Mouse (Mus musculus): ENCODE measurements around the gene Kcna2. TPM values are rescaled to one million over a fixed set of nuclear protein-coding genes. Genes with fewer than 3 reads are reported as not detected.

The Kcna2 gene
- polyA plus RNA-seq, 1 experiment: not detected

DNA sequence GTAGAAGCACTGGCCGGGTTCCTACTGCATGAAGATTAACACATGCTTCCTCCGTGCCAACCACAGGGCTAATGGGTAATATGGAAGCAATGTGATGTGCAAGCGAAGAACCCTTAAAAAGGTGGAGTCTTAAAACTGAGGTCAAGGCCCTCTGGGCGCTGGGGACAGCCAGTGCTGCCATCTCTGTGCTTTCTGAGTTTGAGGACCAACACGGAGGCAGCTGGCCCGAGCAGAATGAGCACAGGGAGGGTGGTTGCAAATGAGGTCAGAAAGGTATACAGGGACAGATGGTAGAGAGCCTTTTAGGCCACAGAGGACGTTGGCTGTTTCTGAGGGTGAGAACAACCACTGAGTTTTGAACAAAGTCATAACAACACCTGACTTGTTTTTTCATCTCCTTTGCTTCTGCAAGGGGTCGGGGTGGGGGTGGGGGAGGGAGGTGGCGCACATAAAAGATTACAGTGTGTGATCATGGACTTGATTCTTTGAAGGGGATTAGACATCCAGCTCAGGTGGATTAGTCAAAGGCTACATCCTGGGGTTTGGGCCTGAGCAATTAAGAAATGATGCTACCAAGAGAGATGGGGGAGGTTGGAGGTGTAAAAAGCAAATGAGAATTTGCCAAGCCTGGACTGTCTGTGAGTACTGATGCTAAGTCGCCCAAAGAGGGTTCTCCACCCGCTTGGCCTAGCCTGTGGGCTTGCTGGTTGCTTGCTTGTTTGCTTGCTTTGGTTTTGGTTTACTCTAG is 10.4 kb upstream of the Kcna2 start:
- Histone ChIP-seq H3K27me3 (ENCODE audit: control insufficient read depth, insufficient read depth, insufficient read length) (peaks cover 9% of the 10 kb centered on the region), H3K36me3 (ENCODE audit: control insufficient read depth, insufficient read depth) (no peaks in the 10 kb centered on the region), H3K4me3 (ENCODE audit: insufficient read depth, poor library complexity, severe bottlenecking) (no peak overlapping the region), H3K79me3 (ENCODE audit: low read depth) (no peaks in the 10 kb centered on the region), H3K79me2 (ENCODE audit: control insufficient read depth, insufficient read depth) (no peaks in the 10 kb centered on the region), H3ac (ENCODE audit: control insufficient read depth, insufficient read length, low read depth) (no peak overlapping the region)
- TF ChIP-seq CTCF (IDR thresholded peaks at IDR 0.05; ENCODE audit: control insufficient read depth, insufficient read depth, insufficient read length) (no peak), MAX (IDR thresholded peaks at IDR 0.05) (no peak), FOSL1 (IDR thresholded peaks at IDR 0.05; ENCODE audit: insufficient read depth, low read length, poor library complexity, severe bottlenecking) (no peak), CEBPB (IDR thresholded peaks at IDR 0.05; ENCODE audit: low read depth) (no peak), MYOD1 (IDR thresholded peaks at IDR 0.05; ENCODE audit: control insufficient read depth, insufficient read length, low read depth) (no peak), USF1 (IDR thresholded peaks at IDR 0.05; ENCODE audit: low read depth) (no peak), MYOG (IDR thresholded peaks at IDR 0.05; ENCODE audit: control insufficient read depth, extremely low read depth, insufficient read length) (no peak)

DNA sequence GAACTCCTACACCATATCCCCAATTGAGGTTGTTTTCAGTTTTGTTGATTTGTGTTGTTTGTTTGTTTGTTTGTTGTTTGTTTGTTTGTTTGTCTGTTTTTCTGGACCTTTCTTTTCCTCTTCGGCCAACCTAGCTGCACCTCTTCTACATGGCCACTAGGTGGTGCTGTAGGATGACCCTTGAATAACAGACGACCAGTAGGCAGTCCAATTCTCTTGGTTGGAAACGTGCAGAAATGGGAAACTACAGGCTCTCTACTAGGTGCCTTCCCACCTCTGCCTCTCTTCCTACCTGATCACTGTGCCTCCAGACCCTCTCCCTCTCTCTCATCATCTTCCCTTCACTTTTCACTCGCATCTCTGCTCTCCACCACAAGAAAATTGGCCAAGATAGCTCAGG is 6.9 kb upstream of the Kcna2 start:
- no peak for TF ChIP-seq USF1 (IDR thresholded peaks at IDR 0.05; ENCODE audit: low read depth)
- TF ChIP-seq CTCF (IDR thresholded peaks at IDR 0.05; ENCODE audit: control insufficient read depth, insufficient read depth, insufficient read length): peak; percentile 33
- Histone ChIP-seq H3K79me2 (ENCODE audit: control insufficient read depth, insufficient read depth) (no peaks in the 10 kb centered on the region), H3K27me3 (ENCODE audit: control insufficient read depth, insufficient read depth, insufficient read length) (peaks cover 32% of the 10 kb centered on the region), H3K36me3 (ENCODE audit: control insufficient read depth, insufficient read depth) (no peaks in the 10 kb centered on the region), H3K4me3 (ENCODE audit: insufficient read depth, poor library complexity, severe bottlenecking) (no peak overlapping the region), H3ac (ENCODE audit: control insufficient read depth, insufficient read length, low read depth) (no peak overlapping the region), H3K79me3 (ENCODE audit: low read depth) (no peaks in the 10 kb centered on the region)

DNA sequence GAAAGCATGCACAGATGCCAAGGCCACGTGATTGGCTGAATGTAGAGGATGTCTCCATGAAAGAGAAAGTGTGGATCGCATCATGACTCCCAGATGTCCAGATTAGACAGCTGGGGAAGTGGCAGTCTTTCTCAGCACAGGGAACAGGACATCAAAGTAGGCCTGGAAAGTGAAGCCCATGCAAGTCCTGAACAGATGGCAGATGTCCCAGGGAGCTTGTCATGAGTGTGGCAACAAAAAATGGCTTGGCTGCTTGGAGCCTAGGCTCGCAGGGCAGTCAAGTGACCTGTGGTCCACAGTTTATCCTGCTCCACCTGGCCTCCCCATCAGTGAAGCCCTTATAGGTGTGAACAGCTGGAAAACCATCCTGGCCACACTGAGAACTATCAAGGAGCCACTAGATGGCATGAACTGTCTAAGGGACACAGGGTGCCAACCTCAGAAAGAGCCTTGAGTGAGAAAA is 4.6 kb upstream of the Kcna2 start:
- H3ac ChIP-seq (ENCODE audit: control insufficient read depth, insufficient read length, low read depth): no peak overlapping the region
- no peak overlapping the region for H3K4me3 ChIP-seq (ENCODE audit: insufficient read depth, poor library complexity, severe bottlenecking)
- no peaks in the 10 kb centered on the region for H3K79me3 ChIP-seq (ENCODE audit: low read depth)
- no peaks in the 10 kb centered on the region for H3K79me2 ChIP-seq (ENCODE audit: control insufficient read depth, insufficient read depth)
- H3K36me3 ChIP-seq (ENCODE audit: control insufficient read depth, insufficient read depth): no peaks in the 10 kb centered on the region
- peaks cover 48% of the 10 kb centered on the region for H3K27me3 ChIP-seq (ENCODE audit: control insufficient read depth, insufficient read depth, insufficient read length)
- TF ChIP-seq CTCF (IDR thresholded peaks at IDR 0.05; ENCODE audit: control insufficient read depth, insufficient read depth, insufficient read length) (no peak), CEBPB (IDR thresholded peaks at IDR 0.05; ENCODE audit: low read depth) (no peak), FOSL1 (IDR thresholded peaks at IDR 0.05; ENCODE audit: insufficient read depth, low read length, poor library complexity, severe bottlenecking) (no peak), MYOG (IDR thresholded peaks at IDR 0.05; ENCODE audit: control insufficient read depth, extremely low read depth, insufficient read length) (no peak), USF1 (IDR thresholded peaks at IDR 0.05; ENCODE audit: low read depth) (no peak), MAX (IDR thresholded peaks at IDR 0.05) (no peak), MYOD1 (IDR thresholded peaks at IDR 0.05; ENCODE audit: control insufficient read depth, insufficient read length, low read depth) (no peak)

DNA sequence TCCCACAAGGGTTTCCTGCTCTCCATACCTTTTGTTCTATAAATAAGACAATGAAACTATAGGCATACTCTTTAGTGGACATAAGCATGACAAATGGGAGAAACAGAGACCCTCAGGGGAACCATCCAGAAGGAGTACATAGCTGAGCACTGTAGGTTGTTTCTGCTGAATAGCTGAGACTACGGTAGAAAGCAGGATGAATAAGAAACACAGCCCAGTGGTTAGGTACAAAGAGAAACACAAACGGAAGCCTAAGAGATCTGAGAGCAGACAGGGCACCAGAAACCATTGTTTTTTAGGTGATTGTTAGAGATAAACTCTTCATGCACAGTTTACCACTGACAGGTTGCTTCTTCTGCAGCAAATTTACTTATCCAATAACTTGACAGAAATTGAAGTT is 1.1 kb upstream of the Kcna2 start:
- Histone ChIP-seq H3K36me3 (ENCODE audit: control insufficient read depth, insufficient read depth) (no peaks in the 10 kb centered on the region), H3K79me2 (ENCODE audit: control insufficient read depth, insufficient read depth) (no peaks in the 10 kb centered on the region), H3K27me3 (ENCODE audit: control insufficient read depth, insufficient read depth, insufficient read length) (peaks cover 84% of the 10 kb centered on the region), H3ac (ENCODE audit: control insufficient read depth, insufficient read length, low read depth) (no peak overlapping the region), H3K79me3 (ENCODE audit: low read depth) (no peaks in the 10 kb centered on the region), H3K4me3 (ENCODE audit: insufficient read depth, poor library complexity, severe bottlenecking) (no peak overlapping the region)
- TF ChIP-seq CEBPB (IDR thresholded peaks at IDR 0.05; ENCODE audit: low read depth): no peak
- no peak for TF ChIP-seq MYOD1 (IDR thresholded peaks at IDR 0.05; ENCODE audit: control insufficient read depth, insufficient read length, low read depth)
- no peak for TF ChIP-seq MYOG (IDR thresholded peaks at IDR 0.05; ENCODE audit: control insufficient read depth, extremely low read depth, insufficient read length)
- no peak for TF ChIP-seq CTCF (IDR thresholded peaks at IDR 0.05; ENCODE audit: control insufficient read depth, insufficient read depth, insufficient read length)
- no peak for TF ChIP-seq USF1 (IDR thresholded peaks at IDR 0.05; ENCODE audit: low read depth)
- TF ChIP-seq FOSL1 (IDR thresholded peaks at IDR 0.05; ENCODE audit: insufficient read depth, low read length, poor library complexity, severe bottlenecking): no peak
- no peak for TF ChIP-seq MAX (IDR thresholded peaks at IDR 0.05)

DNA sequence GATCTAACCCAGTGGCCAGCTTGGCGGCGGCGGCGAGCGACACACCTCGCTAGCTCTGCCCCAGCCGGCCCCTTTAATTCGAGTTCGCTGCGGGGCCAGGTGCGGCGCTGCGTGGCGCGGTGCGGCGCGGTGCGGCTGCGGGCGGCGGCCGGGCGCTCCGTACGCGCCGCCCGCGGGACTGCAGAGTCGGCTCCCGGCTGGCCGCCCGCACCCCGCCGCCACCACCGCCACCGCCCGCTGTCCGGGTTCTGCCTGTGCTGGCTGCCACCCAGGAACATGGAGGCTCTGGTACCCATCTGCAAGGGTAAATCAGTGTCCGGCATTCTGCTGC is 475 bp downstream of the Kcna2 start:
- no peaks in the 10 kb centered on the region for H3K79me2 ChIP-seq (ENCODE audit: control insufficient read depth, insufficient read depth)
- peaks cover 85% of the 10 kb centered on the region for H3K27me3 ChIP-seq (ENCODE audit: control insufficient read depth, insufficient read depth, insufficient read length)
- no peaks in the 10 kb centered on the region for H3K79me3 ChIP-seq (ENCODE audit: low read depth)
- H3K36me3 ChIP-seq (ENCODE audit: control insufficient read depth, insufficient read depth): no peaks in the 10 kb centered on the region
- H3K4me3 ChIP-seq (ENCODE audit: insufficient read depth, poor library complexity, severe bottlenecking): no peak overlapping the region
- TF ChIP-seq CTCF (IDR thresholded peaks at IDR 0.05; ENCODE audit: control insufficient read depth, insufficient read depth, insufficient read length) (no peak), MAX (IDR thresholded peaks at IDR 0.05) (no peak), MYOG (IDR thresholded peaks at IDR 0.05; ENCODE audit: control insufficient read depth, extremely low read depth, insufficient read length) (no peak), USF1 (IDR thresholded peaks at IDR 0.05; ENCODE audit: low read depth) (no peak), MYOD1 (IDR thresholded peaks at IDR 0.05; ENCODE audit: control insufficient read depth, insufficient read length, low read depth) (no peak), CEBPB (IDR thresholded peaks at IDR 0.05; ENCODE audit: low read depth) (no peak), FOSL1 (IDR thresholded peaks at IDR 0.05; ENCODE audit: insufficient read depth, low read length, poor library complexity, severe bottlenecking) (no peak)
- H3ac ChIP-seq (ENCODE audit: control insufficient read depth, insufficient read length, low read depth): no peak overlapping the region

Data from C2C12 (cell line).